Mouse (Mus musculus): ENCODE measurements around the gene Capn12.

GRCm38 (mm10) chr7:28918540-28918939 lies 37.3 kb downstream of the Capn12 start:
- no peak for TF ChIP-seq EP300 (IDR thresholded peaks at IDR 0.05; ENCODE audit: insufficient read depth, low read depth, low read length)
- no peak for TF ChIP-seq CTCF (IDR thresholded peaks at IDR 0.05)
